Mouse (Mus musculus) kidney, postnatal 10 days (tissue): ENCODE results near the gene Grin2b.

ENCODE experiments used
- DNase-seq: peaks from one replicate; pipeline ENCODE4 v3.0.0; 2021; ENCODE audit warnings: mixed read lengths

The Grin2b gene

GRCm38 (mm10) chr6:136096269-136096668, 77.0 kb downstream of the Grin2b start:
- DNase-seq: peak; percentile 14

GRCm38 (mm10) chr6:136079991-136080734, 93.1 kb downstream of the Grin2b start:
- DNase-seq: no peak

GRCm38 (mm10) chr6:136072326-136073054, 100.8 kb downstream of the Grin2b start:
- DNase-seq: no peak

- no peak for DNase-seq
Measured at GRCm38 (mm10) chr6:136070101-136070500, 103.2 kb downstream of the Grin2b start.

- DNase-seq: no peak
Measured at GRCm38 (mm10) chr6:136053346-136053745, 120.0 kb downstream of the Grin2b start.

- DNase-seq: no peak
Measured at GRCm38 (mm10) chr6:136050346-136050745, 123.0 kb downstream of the Grin2b start.

- DNase-seq: no peak
Measured at GRCm38 (mm10) chr6:136048084-136048483, 125.2 kb downstream of the Grin2b start.

- no peak for DNase-seq
Measured at GRCm38 (mm10) chr6:136046091-136046490, 127.2 kb downstream of the Grin2b start.

- DNase-seq: no peak
Measured at GRCm38 (mm10) chr6:136044461-136044860, 128.8 kb downstream of the Grin2b start.

- DNase-seq: peak; percentile 24
Measured at GRCm38 (mm10) chr6:136042375-136042774, 130.9 kb downstream of the Grin2b start.

GRCm38 (mm10) chr6:136041821-136042220, 131.5 kb downstream of the Grin2b start:
- DNase-seq: no peak

GRCm38 (mm10) chr6:136040931-136041330, 132.4 kb downstream of the Grin2b start:
- DNase-seq: no peak

GRCm38 (mm10) chr6:136029235-136029939, 143.9 kb downstream of the Grin2b start:
- no peak for DNase-seq

- DNase-seq: no peak
Measured at GRCm38 (mm10) chr6:136026936-136027335, 146.4 kb downstream of the Grin2b start.

- DNase-seq: no peak
Measured at GRCm38 (mm10) chr6:136025801-136026200, 147.5 kb downstream of the Grin2b start.

GRCm38 (mm10) chr6:136020460-136020859, 152.9 kb downstream of the Grin2b start:
- DNase-seq: no peak

GRCm38 (mm10) chr6:136018962-136019361, 154.3 kb downstream of the Grin2b start:
- no peak for DNase-seq

GRCm38 (mm10) chr6:136013556-136014380, 159.5 kb downstream of the Grin2b start:
- DNase-seq: no peak

- no peak for DNase-seq
Measured at GRCm38 (mm10) chr6:136011533-136011932, 161.8 kb downstream of the Grin2b start.

GRCm38 (mm10) chr6:136011038-136011311, 162.3 kb downstream of the Grin2b start:
- no peak for DNase-seq

GRCm38 (mm10) chr6:136010290-136011037, 162.8 kb downstream of the Grin2b start:
- DNase-seq: peak; percentile 69

- no peak for DNase-seq
Measured at GRCm38 (mm10) chr6:136008120-136008519, 165.2 kb downstream of the Grin2b start.
